Mouse (Mus musculus) testis, adult 2 months (tissue): Measurements from ENCODE around the gene Wdr48.

Experiments used
- CTCF ChIP-seq: fragments of 200-500 bp; IDR thresholded peaks from 2 replicates; pipeline ENCODE4 v1.5.1; 2012; ENCODE audit warnings: low read depth, mild to moderate bottlenecking, inconsistent platforms, low read length, moderate library complexity; ENCODE audit not compliant: control insufficient read depth, insufficient read depth, insufficient replicate concordance
- POLR2A ChIP-seq: fragments of 200-500 bp; IDR thresholded peaks from 2 replicates; pipeline ENCODE4 v1.6.1; 2012; ENCODE audit warnings: low read depth, mild to moderate bottlenecking, inconsistent platforms, low read length, moderate library complexity; ENCODE audit not compliant: control insufficient read depth

- TF ChIP-seq CTCF: no peak
- no peak for TF ChIP-seq POLR2A
Measured at GRCm38 (mm10) chr9:119848671-119849070, 46.0 kb upstream of the Wdr48 start.
